In the genomic region with DNA sequence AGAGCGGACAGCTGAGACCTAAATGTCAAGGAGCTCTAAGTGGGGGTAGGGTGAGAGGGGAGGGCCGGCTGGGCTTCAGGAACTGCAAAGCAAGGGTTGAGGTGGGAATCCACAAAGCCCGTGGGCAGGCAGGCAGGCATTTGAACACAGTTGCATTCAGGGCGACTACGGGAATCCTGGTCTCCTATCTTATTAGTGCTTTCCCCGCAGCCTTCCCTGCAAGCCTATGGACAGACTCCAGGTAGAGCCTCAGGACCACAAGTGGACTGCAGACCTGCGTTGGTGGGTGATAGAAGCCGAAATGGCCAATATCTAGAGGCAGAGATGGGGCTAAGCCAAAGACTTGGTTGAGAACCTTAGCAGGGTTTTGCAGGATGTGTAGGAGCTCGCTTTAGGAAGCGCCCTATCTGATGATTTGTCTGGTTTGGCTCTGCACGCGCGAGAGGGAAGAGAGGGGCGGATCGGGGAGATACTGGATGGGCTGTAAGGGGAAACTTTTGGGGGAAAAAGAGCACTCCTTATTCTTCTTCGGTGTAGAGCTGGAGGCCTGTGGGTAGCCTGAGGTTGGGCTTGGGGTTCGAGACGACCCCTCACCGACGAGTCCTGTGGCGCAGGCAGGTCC, we compare ENCODE assay signal across 9 mouse cellular contexts. TPM values are rescaled to one million over a fixed set of nuclear protein-coding genes. Genes with fewer than 3 reads are reported as not detected.
DNase-seq lines count a peak whose midpoint lies in the region; ATAC-seq lines count a peak whose summit lies in the region.
"Had no signal": no experiment of that assay in that cellular context is flagged by ENCODE, and none has a peak within 500 bp of the region (broad histone marks: within the 10 kb centered on the region; RNA-seq: fewer than 3 reads in every experiment).

No protein-coding gene starts in this region.

- peaks cover 52% of the 10 kb centered on the region for H3K4me1 ChIP-seq in heart, embryonic 13.5 days
- H3K4me1 ChIP-seq in hindbrain, embryonic 13.5 days (replicated peaks): peaks cover 25% of the 10 kb centered on the region
- peaks cover 29% of the 10 kb centered on the region for H3K4me1 ChIP-seq in midbrain, embryonic 13.5 days (replicated peaks)

- H3K27ac ChIP-seq in heart, embryonic 13.5 days (replicated peaks): peak overlapping the region; percentile 89
- no peak overlapping the region for H3K27ac ChIP-seq in hindbrain, embryonic 13.5 days
- no peak overlapping the region for H3K27ac ChIP-seq in midbrain, embryonic 13.5 days

- no peak for DNase-seq in heart, postnatal 14 days
- DNase-seq in R1 (ENCODE audit: low read depth, low spot score): peak; percentile 36
- DNase-seq in natural killer cell, adult 2 months (ENCODE audit: low spot score in 2 of 2): no peak
- DNase-seq in cerebellum, adult 11 months: no peak
- DNase-seq: thymus, adult 18-20 months had no signal

- H3K4me3 ChIP-seq in heart, embryonic 13.5 days: peak overlapping the region; percentile 53
- peak overlapping the region; percentile 34 for H3K4me3 ChIP-seq in hindbrain, embryonic 13.5 days
- peak overlapping the region; percentile 29 for H3K4me3 ChIP-seq in midbrain, embryonic 13.5 days (replicated peaks)

- peaks cover 19% of the 10 kb centered on the region for H3K36me3 ChIP-seq in heart, embryonic 13.5 days
- peaks cover 4% of the 10 kb centered on the region; the same call in 1 of the 2 replicates for H3K36me3 ChIP-seq in hindbrain, embryonic 13.5 days
- peaks cover 2% of the 10 kb centered on the region for H3K36me3 ChIP-seq in midbrain, embryonic 13.5 days

- WGBS in heart, embryonic 13.5 days: 26% methylated on average over 21 of the region's 21 CpGs
- WGBS in hindbrain, embryonic 13.5 days: 48% methylated on average over 21 of the region's 21 CpGs
- 39% methylated on average over 21 of the region's 21 CpGs for WGBS in midbrain, embryonic 13.5 days

- H3K4me2 ChIP-seq in heart, embryonic 13.5 days: peak overlapping the region; percentile 93
- H3K4me2 ChIP-seq in hindbrain, embryonic 13.5 days: peak overlapping the region; percentile 53
- peak overlapping the region; percentile 53 for H3K4me2 ChIP-seq in midbrain, embryonic 13.5 days (replicated peaks)

- ATAC-seq in heart, embryonic 13.5 days (ENCODE audit: extremely low read depth, insufficient number of reproducible peaks, low FRiP score, low TSS enrichment): no peak
- no peak for ATAC-seq in hindbrain, embryonic 13.5 days (ENCODE audit: low FRiP score)
- ATAC-seq in midbrain, embryonic 13.5 days: no peak
- no peak for ATAC-seq in megakaryocyte-erythroid progenitor cell, adult 5-6 weeks (replicated peaks; ENCODE audit: low FRiP score, low TSS enrichment, poor library complexity, severe bottlenecking)

- peak overlapping the region; percentile 87 for H3K9ac ChIP-seq in heart, embryonic 13.5 days
- peak overlapping the region; percentile 66; the same call in 1 of the 2 replicates for H3K9ac ChIP-seq in hindbrain, embryonic 13.5 days
- H3K9ac ChIP-seq in midbrain, embryonic 13.5 days (replicated peaks): peak overlapping the region; percentile 59

- intact Hi-C loops in heart, postnatal 14 days (cut with DNase I): no loop called here

- H3K27me3 ChIP-seq in heart, embryonic 13.5 days (replicated peaks): no peaks in the 10 kb centered on the region
- peaks cover 24% of the 10 kb centered on the region for H3K27me3 ChIP-seq in hindbrain, embryonic 13.5 days
- H3K27me3 ChIP-seq in midbrain, embryonic 13.5 days: peaks cover 24% of the 10 kb centered on the region

- H3K9me3 ChIP-seq in heart, embryonic 13.5 days: no peaks in the 10 kb centered on the region
- H3K9me3 ChIP-seq in hindbrain, embryonic 13.5 days: no peaks in the 10 kb centered on the region
- H3K9me3 ChIP-seq in midbrain, embryonic 13.5 days: no peaks in the 10 kb centered on the region

RNA-seq across cellular contexts. Expression of gene Smdt1, which starts 1.8 kb away (rescaled TPM):
- polyA plus RNA-seq in heart, embryonic 13.5 days (2015; fragmentation: Nextera tagmentation; extraction: Ambion mirVana): 334 and 366 TPM in 2 replicates
- total RNA-seq in heart, postnatal 14 days (2021): 100 to 1,000 TPM; 197 to 205 TPM
- 348 and 365 TPM in 2 replicates for polyA plus RNA-seq in hindbrain, embryonic 13.5 days (2015; fragmentation: Nextera tagmentation; extraction: Ambion mirVana)
- 303 and 324 TPM in 2 replicates for polyA plus RNA-seq in midbrain, embryonic 13.5 days (2015; fragmentation: Nextera tagmentation; extraction: Ambion mirVana)
- 115 and 141 TPM in 2 replicates for total RNA-seq in megakaryocyte-erythroid progenitor cell, adult 5-6 weeks (2014; fragmentation: Nextera tagmentation)
- total RNA-seq in megakaryocyte-erythroid progenitor cell, adult 5-6 weeks (2017): 40.8 and 61.0 TPM in 2 replicates

RNA-seq across cellular contexts. Expression of gene Pheta2, which starts 1.8 kb away (rescaled TPM):
- polyA plus RNA-seq in heart, embryonic 13.5 days (2015; fragmentation: Nextera tagmentation; extraction: Ambion mirVana): 9.2 TPM in 2 replicates
- 1 to 10 TPM; 2.0 to 2.3 TPM for total RNA-seq in heart, postnatal 14 days (2021)
- polyA plus RNA-seq in hindbrain, embryonic 13.5 days (2015; fragmentation: Nextera tagmentation; extraction: Ambion mirVana): 1.9 and 2.3 TPM in 2 replicates
- polyA plus RNA-seq in midbrain, embryonic 13.5 days (2015; fragmentation: Nextera tagmentation; extraction: Ambion mirVana): 0.99 and 1.5 TPM in 2 replicates
- 26.4 and 26.9 TPM in 2 replicates for total RNA-seq in megakaryocyte-erythroid progenitor cell, adult 5-6 weeks (2014; fragmentation: Nextera tagmentation)
- 21.3 and 24.9 TPM in 2 replicates for total RNA-seq in megakaryocyte-erythroid progenitor cell, adult 5-6 weeks (2017)

RNA-seq across cellular contexts. Expression of gene Naga, which starts 1.8 kb away (rescaled TPM):
- 42.2 and 44.7 TPM in 2 replicates for polyA plus RNA-seq in heart, embryonic 13.5 days (2015; fragmentation: Nextera tagmentation; extraction: Ambion mirVana)
- 10 to 100 TPM; 28.9 to 33.4 TPM for total RNA-seq in heart, postnatal 14 days (2021)
- 29.3 and 30.2 TPM in 2 replicates for polyA plus RNA-seq in hindbrain, embryonic 13.5 days (2015; fragmentation: Nextera tagmentation; extraction: Ambion mirVana)
- polyA plus RNA-seq in midbrain, embryonic 13.5 days (2015; fragmentation: Nextera tagmentation; extraction: Ambion mirVana): 18.1 and 22.7 TPM in 2 replicates
- total RNA-seq in megakaryocyte-erythroid progenitor cell, adult 5-6 weeks (2014; fragmentation: Nextera tagmentation): 16.9 and 34.9 TPM in 2 replicates
- 17.9 and 24.4 TPM in 2 replicates for total RNA-seq in megakaryocyte-erythroid progenitor cell, adult 5-6 weeks (2017)

RNA-seq across cellular contexts. Expression of gene Ndufa6, which starts 13.6 kb away (rescaled TPM):
- 473 and 541 TPM in 2 replicates for polyA plus RNA-seq in heart, embryonic 13.5 days (2015; fragmentation: Nextera tagmentation; extraction: Ambion mirVana)
- 100 to 1,000 TPM; 577 to 610 TPM for total RNA-seq in heart, postnatal 14 days (2021)
- polyA plus RNA-seq in hindbrain, embryonic 13.5 days (2015; fragmentation: Nextera tagmentation; extraction: Ambion mirVana): 363 and 382 TPM in 2 replicates
- 350 and 359 TPM in 2 replicates for polyA plus RNA-seq in midbrain, embryonic 13.5 days (2015; fragmentation: Nextera tagmentation; extraction: Ambion mirVana)
- 273 and 274 TPM in 2 replicates for total RNA-seq in megakaryocyte-erythroid progenitor cell, adult 5-6 weeks (2014; fragmentation: Nextera tagmentation)
- 71.1 and 145 TPM in 2 replicates for total RNA-seq in megakaryocyte-erythroid progenitor cell, adult 5-6 weeks (2017)

RNA-seq across cellular contexts. Expression of gene Cyp2d22, which starts 39.5 kb away (rescaled TPM):
- 9.0 and 12.4 TPM in 2 replicates for polyA plus RNA-seq in heart, embryonic 13.5 days (2015; fragmentation: Nextera tagmentation; extraction: Ambion mirVana)
- 10 to 100 TPM; 21.9 to 25.7 TPM for total RNA-seq in heart, postnatal 14 days (2021)
- polyA plus RNA-seq in hindbrain, embryonic 13.5 days (2015; fragmentation: Nextera tagmentation; extraction: Ambion mirVana): 2.1 and 2.6 TPM in 2 replicates
- polyA plus RNA-seq in midbrain, embryonic 13.5 days (2015; fragmentation: Nextera tagmentation; extraction: Ambion mirVana): 1.1 and 1.8 TPM in 2 replicates
- 4.8 TPM in 1 of 2 replicates, not detected in the other for total RNA-seq in megakaryocyte-erythroid progenitor cell, adult 5-6 weeks (2014; fragmentation: Nextera tagmentation)
- 0.46 TPM in 1 of 2 replicates, not detected in the other for total RNA-seq in megakaryocyte-erythroid progenitor cell, adult 5-6 weeks (2017)
